Mouse (Mus musculus) heart, embryonic 10.5 days (tissue): ENCODE measurements around the gene Gm20918. TPM values are rescaled to one million over a fixed set of nuclear protein-coding genes. Genes with fewer than 3 reads are reported as not detected.
"Not testable (repeated sequence)": the region's sequence is repeated elsewhere in the genome, so short reads cannot be mapped to it uniquely, and the experiment has no call there.

Experiments
- DNase-seq: peaks from one replicate; pipeline ENCODE4 v3.0.0-alpha.2; 2017; ENCODE audit warnings: low spot score
- H3K27ac ChIP-seq: fragments of 300-500 bp; sonication (generic); 2 replicates; pipeline ENCODE4 v1.5.1; 2016; ENCODE audit warnings: mild to moderate bottlenecking
- H3K27me3 ChIP-seq: fragments of 300-500 bp; sonication (generic); 2 replicates; pipeline ENCODE4 v1.6.1; 2016; ENCODE audit warnings: mild to moderate bottlenecking; ENCODE audit not compliant: poor library complexity, insufficient read depth, severe bottlenecking
- H3K36me3 ChIP-seq: fragments of 300-500 bp; sonication (generic); 2 replicates; pipeline ENCODE4 v1.6.1; 2016; ENCODE audit warnings: mild to moderate bottlenecking, moderate library complexity
- H3K4me1 ChIP-seq: fragments of 300-500 bp; sonication (generic); 2 replicates; pipeline ENCODE4 v1.6.1; 2016; ENCODE audit warnings: mild to moderate bottlenecking
- H3K4me3 ChIP-seq: fragments of 300-500 bp; sonication (generic); 2 replicates; pipeline ENCODE4 v1.5.1; 2016; ENCODE audit warnings: mild to moderate bottlenecking, moderate library complexity
- H3K9me3 ChIP-seq: fragments of 300-500 bp; sonication (generic); 2 replicates; pipeline ENCODE4 v1.6.1; 2016; ENCODE audit warnings: mild to moderate bottlenecking, moderate library complexity
- polyA plus RNA-seq: library from polyadenylated mRNA; unstranded; fragments of >200 nt; fragmentation: Nextera tagmentation; extraction: Ambion mirVana; gene quantifications from 2 replicates; pipeline ENCODE4 v1.2.1, GENCODE M21; 2016

Gm20918 gene
- not detected in 2 replicates for polyA plus RNA-seq

DNA sequence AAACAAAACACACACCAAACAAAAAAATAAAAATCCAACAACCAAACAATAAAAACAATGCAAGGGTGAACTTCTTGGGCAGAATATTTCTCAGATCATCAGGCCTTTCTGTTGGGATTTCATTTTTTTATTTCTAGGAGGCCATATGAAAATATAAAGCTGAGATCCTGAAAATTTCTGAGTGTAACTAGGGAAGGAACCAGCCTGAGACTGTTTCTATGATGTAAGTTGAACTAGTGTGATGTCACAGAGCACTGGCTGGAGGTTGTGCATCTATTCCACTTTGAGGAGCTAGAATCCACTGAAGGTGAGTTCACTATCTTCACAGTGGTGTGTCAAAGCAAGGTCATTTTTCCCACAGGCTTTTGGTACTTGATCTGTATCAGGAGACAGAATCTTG, at the start of gene Gm20918:
Gm20918 (plus strand) TSS at position 301 of the 400 bp plus-strand sequence.
- not testable (repeated sequence) for H3K4me3 ChIP-seq, DNase-seq, H3K9me3 ChIP-seq, H3K4me1 ChIP-seq, H3K36me3 ChIP-seq, H3K27ac ChIP-seq, H3K27me3 ChIP-seq

Other genes starting within 250 kb of the Gm20918 start
- gene Gm21820, start 205.5 kb downstream of the Gm20918 start, polyA plus RNA-seq: not detected in 2 replicates